Mouse (Mus musculus): ENCODE data around the gene Vmn1r42. TPM values are rescaled to one million over a fixed set of nuclear protein-coding genes. Genes with fewer than 3 reads are reported as not detected.
"Not testable (repeated sequence)": the region's sequence is repeated elsewhere in the genome, so short reads cannot be mapped to it uniquely, and the experiment has no call there.

Vmn1r42 gene
- polyA plus RNA-seq (2015; fragmentation: Nextera tagmentation; extraction: Ambion mirVana), result not detected in 2 replicates

DNA sequence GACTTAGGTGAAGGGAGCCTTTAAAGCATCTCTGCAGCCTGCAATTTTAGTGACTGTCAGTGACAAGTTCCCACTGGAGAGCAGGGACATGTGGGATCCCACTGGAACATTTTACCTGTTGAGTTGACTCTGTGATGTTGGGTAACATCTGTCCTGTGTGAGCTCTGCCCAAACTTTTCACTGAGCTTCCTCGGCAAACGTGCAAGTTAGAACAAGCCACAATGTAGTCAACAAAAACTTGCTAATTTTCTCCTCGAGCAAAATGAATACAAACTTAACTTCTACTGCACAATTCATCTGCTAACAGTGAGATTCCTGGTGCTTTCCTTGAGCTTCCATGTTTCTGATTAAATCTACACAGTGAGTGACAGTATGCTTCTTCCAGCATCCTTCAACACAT, at the start of gene Vmn1r42, which contains the start of gene Vmn1r43:
TSS of gene Vmn1r42 (minus strand) at position 101 of the 400 bp plus-strand sequence.
TSS of gene Vmn1r43 (minus strand) at position 101 of the 400 bp plus-strand sequence.
- not testable (repeated sequence) for H3K27ac ChIP-seq; H3K27me3 ChIP-seq; ATAC-seq (replicated peaks; ENCODE audit: low FRiP score); H3K4me3 ChIP-seq (replicated peaks); H3K9ac ChIP-seq; H3K9me3 ChIP-seq (replicated peaks); H3K4me1 ChIP-seq; H3K4me2 ChIP-seq; H3K36me3 ChIP-seq
- 71% methylated on average over 3 of the region's 3 CpGs for WGBS

DNA sequence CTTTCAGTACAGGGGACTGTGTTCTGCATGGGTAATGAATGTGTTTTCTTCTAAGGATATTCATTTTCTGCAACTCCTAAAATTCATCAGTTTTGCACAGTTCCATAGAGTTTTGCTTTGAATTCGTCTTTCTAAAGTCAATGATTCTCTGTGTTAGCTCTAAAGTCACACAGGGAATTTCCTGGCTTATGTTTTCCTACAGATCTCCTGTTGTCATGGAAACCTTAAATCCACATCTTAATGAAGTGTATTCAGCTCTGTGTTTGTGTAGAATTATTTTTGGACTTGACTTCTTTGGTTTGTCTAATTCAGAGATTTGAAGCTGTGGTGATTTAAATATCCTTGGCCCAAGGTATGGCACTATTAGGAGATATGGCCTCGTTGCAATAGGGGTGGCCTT, 7.6 kb upstream of the Vmn1r42 start:
- Histone ChIP-seq H3K4me1 (no peaks in the 10 kb centered on the region), H3K36me3 (no peaks in the 10 kb centered on the region), H3K27ac (no peak overlapping the region), H3K4me3 (replicated peaks) (no peak overlapping the region), H3K4me2 (no peak overlapping the region), H3K9me3 (replicated peaks) (no peaks in the 10 kb centered on the region), H3K27me3 (no peaks in the 10 kb centered on the region), H3K9ac (no peak overlapping the region)
- no peak for ATAC-seq (replicated peaks; ENCODE audit: low FRiP score)
- 68% methylated on average over 2 of the region's 2 CpGs for WGBS

DNA sequence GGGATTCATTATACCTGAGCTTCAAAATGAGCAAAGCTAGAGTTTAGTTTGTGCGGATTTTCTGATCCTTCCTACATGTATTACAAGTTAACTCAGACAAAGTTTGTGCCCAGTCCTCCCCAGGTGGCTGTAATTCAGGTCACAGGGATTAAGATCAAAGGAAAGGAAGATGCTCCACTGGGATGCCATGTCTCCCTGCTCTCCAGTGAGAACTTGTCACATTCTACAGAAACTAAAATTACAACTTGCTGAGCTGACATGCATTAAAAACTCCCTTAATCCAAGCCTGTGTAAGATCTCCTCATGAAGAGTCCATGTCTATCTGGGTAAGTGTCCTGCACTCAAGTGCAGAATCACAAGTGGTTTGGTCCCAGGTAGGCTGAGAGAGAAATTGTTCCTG, 7.1 kb upstream of the Vmn1r42 start, which contains the start of gene Vmn1r44:
TSS of gene Vmn1r44 (plus strand) at position 301 of the 400 bp plus-strand sequence.
- Histone ChIP-seq H3K27ac (no peak within 1 kb of the TSS), H3K9me3 (replicated peaks) (no peaks in the 10 kb centered on the region), H3K9ac (no peak within 1 kb of the TSS), H3K4me1 (no peaks in the 10 kb centered on the region), H3K4me2 (no peak within 1 kb of the TSS), H3K27me3 (no peaks in the 10 kb centered on the region), H3K36me3 (no peaks in the 10 kb centered on the region), H3K4me3 (replicated peaks) (no peak within 1 kb of the TSS)
- ATAC-seq (replicated peaks; ENCODE audit: low FRiP score), result no peak
- WGBS, result 81% methylated on average over 1 of the region's 1 CpGs

DNA sequence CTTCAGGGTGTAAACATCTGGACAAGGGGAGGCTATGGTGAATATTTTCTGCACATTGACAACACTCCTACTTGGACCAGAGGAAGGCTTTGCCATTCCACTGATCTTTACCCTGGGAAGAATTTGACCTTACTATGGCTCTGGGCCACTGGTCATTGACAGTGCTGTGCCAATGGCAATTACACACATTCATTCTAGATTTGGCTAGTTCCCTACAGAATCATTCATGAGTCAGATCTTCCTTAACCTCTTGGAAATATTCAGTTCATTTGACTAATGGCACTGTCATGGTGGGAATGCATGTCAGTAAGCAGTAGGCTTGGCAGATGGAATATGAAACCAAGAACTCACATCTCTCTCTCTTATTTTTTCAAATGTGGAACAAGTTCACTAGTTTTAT, 4.7 kb upstream of the Vmn1r42 start:
- no peak for ATAC-seq (replicated peaks; ENCODE audit: low FRiP score)
- Histone ChIP-seq H3K27me3 (no peaks in the 10 kb centered on the region), H3K9me3 (replicated peaks) (no peaks in the 10 kb centered on the region), H3K4me1 (no peaks in the 10 kb centered on the region), H3K27ac (no peak overlapping the region), H3K4me3 (replicated peaks) (no peak overlapping the region), H3K36me3 (no peaks in the 10 kb centered on the region), H3K9ac (no peak overlapping the region), H3K4me2 (no peak overlapping the region)

DNA sequence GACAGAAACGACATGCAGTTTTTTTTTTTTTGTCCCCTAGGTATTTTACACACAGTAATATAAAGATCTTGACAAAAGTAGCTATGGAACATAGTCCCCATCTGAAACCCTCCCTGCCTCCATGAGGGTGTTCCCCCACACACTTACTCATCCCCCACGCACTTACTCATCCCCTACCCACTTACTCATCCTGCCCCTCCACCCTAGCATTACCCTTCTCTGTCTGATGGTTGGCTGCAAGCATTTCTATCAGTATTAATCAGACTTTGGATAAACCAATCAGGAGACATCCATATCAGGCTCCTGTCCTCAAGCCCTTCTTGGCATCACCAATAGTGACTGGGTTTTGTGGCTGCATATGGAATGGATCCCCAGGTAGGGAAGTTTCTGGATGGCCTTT, 750 bp upstream of the Vmn1r42 start:
- Histone ChIP-seq H3K27ac (no peak overlapping the region), H3K9ac (no peak overlapping the region), H3K4me2 (no peak overlapping the region), H3K9me3 (replicated peaks) (no peaks in the 10 kb centered on the region), H3K4me1 (no peaks in the 10 kb centered on the region), H3K27me3 (no peaks in the 10 kb centered on the region), H3K36me3 (no peaks in the 10 kb centered on the region), H3K4me3 (replicated peaks) (no peak overlapping the region)
- ATAC-seq (replicated peaks; ENCODE audit: low FRiP score), result no peak
- WGBS, result 73% methylated on average over 2 of the region's 2 CpGs

DNA sequence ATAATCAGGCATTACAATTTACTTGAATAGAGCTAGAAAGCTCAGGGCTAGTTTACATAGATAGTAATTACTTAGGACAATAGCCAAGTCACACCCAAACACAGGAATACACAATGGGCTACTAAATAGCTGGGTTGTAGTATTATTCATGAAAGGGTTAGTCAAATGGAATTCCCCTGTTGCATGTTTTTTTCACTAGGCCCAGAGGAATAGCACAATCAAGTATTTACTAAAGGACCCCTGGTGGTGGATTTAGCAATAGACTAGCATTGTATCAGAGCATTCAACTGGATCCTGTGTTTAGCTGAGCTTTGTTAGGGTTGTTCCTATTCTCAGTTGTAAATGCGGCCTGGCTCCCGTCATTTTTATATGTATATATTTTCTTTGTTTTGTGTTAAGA, 8.2 kb downstream of the Vmn1r42 start:
- no peak overlapping the region for H3K4me3 ChIP-seq (replicated peaks)
- H3K4me1 ChIP-seq, result no peaks in the 10 kb centered on the region
- H3K27me3 ChIP-seq, result no peaks in the 10 kb centered on the region
- H3K4me2 ChIP-seq, result no peak overlapping the region
- ATAC-seq (replicated peaks; ENCODE audit: low FRiP score), result no peak
- no peak overlapping the region for H3K27ac ChIP-seq
- 96% methylated on average over 2 of the region's 2 CpGs for WGBS
- H3K36me3 ChIP-seq, result no peaks in the 10 kb centered on the region
- H3K9ac ChIP-seq, result no peak overlapping the region
- peaks cover 4% of the 10 kb centered on the region; the same call in 1 of the 2 replicates for H3K9me3 ChIP-seq (replicated peaks)

DNA sequence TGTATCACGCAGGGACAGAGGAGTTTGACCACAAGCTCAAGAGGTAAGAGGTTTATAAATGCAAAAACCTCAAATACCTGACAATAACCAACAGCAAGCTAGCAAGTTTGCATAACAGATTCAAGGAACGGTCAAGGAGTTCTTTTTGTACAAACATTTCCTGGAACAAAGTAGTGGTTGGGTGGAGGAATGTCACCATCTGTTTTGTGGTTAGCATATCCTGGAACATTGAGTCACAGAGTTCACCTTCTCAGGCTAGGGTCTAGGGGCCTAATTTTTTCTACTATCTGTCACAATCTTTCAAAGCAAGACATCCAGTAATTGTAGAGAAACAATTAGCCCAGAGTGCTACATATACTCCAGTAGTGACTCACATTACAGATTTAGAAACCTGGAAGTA, 8.9 kb downstream of the Vmn1r42 start:
- peaks cover 4% of the 10 kb centered on the region; the same call in 1 of the 2 replicates for H3K9me3 ChIP-seq (replicated peaks)
- H3K36me3 ChIP-seq, result no peaks in the 10 kb centered on the region
- H3K4me1 ChIP-seq, result no peaks in the 10 kb centered on the region
- no peak overlapping the region for H3K27ac ChIP-seq
- no peak for ATAC-seq (replicated peaks; ENCODE audit: low FRiP score)
- 84% methylated on average over 2 of the region's 2 CpGs for WGBS
- no peak overlapping the region for H3K4me3 ChIP-seq (replicated peaks)
- H3K4me2 ChIP-seq, result no peak overlapping the region
- H3K9ac ChIP-seq, result no peak overlapping the region
- no peaks in the 10 kb centered on the region for H3K27me3 ChIP-seq

DNA sequence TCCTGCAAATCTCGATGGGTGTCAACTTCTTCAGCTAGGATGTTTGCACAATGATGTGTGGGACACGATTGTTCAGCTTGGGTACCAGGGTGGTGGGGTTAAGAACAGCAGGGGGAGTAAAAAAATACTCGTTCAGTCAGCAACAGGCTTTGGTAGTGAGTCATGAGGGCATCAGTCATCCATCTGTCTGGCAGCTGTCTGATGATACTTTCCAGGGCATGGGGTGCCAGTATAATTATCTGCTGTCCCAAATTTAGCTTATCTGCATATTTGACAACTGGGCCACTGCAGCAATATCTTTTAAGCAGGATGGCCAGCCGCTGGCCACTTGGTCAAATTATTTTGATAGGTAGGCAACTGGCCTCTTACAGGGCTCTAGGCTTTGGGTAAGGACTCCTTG, 12.4 kb downstream of the Vmn1r42 start:
- no peaks in the 10 kb centered on the region for H3K4me1 ChIP-seq
- H3K4me2 ChIP-seq, result no peak overlapping the region
- no peak for ATAC-seq (replicated peaks; ENCODE audit: low FRiP score)
- no peak overlapping the region for H3K27ac ChIP-seq
- H3K4me3 ChIP-seq (replicated peaks), result no peak overlapping the region
- peaks cover 4% of the 10 kb centered on the region; the same call in 1 of the 2 replicates for H3K9me3 ChIP-seq (replicated peaks)
- no peaks in the 10 kb centered on the region for H3K27me3 ChIP-seq
- H3K36me3 ChIP-seq, result no peaks in the 10 kb centered on the region
- WGBS, result 76% methylated on average over 4 of the region's 4 CpGs
- H3K9ac ChIP-seq, result no peak overlapping the region

DNA sequence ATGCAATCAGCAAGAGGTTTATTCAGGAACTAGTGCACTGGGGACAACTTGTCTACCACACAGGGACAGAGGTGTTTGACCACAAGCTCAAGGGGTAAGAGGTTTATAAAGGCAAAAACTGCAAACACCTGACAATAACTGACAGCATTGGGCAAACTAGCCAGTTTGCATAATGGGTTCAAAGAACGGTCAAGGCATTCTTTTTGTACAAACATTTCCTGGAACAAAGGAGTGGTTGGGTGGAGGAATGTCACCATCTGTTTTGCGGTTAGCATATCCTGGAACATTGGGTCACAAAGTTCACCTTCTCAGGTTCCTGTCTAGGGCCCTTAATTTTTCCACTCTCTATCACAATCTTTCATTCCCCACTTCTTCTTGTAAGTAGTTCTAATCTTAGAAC, 16.4 kb downstream of the Vmn1r42 start:
- H3K4me2 ChIP-seq, result no peak overlapping the region
- H3K36me3 ChIP-seq, result no peaks in the 10 kb centered on the region
- no peak overlapping the region for H3K4me3 ChIP-seq (replicated peaks)
- ATAC-seq (replicated peaks; ENCODE audit: low FRiP score), result no peak
- no peaks in the 10 kb centered on the region for H3K4me1 ChIP-seq
- H3K9me3 ChIP-seq (replicated peaks), result 0 out of 2 replicates have a peak, but pooled peaks cover 5% of the 10 kb centered on the region
- H3K27me3 ChIP-seq, result no peaks in the 10 kb centered on the region
- H3K27ac ChIP-seq, result no peak overlapping the region
- H3K9ac ChIP-seq, result no peak overlapping the region
- WGBS, result 86% methylated on average over 2 of the region's 2 CpGs

DNA sequence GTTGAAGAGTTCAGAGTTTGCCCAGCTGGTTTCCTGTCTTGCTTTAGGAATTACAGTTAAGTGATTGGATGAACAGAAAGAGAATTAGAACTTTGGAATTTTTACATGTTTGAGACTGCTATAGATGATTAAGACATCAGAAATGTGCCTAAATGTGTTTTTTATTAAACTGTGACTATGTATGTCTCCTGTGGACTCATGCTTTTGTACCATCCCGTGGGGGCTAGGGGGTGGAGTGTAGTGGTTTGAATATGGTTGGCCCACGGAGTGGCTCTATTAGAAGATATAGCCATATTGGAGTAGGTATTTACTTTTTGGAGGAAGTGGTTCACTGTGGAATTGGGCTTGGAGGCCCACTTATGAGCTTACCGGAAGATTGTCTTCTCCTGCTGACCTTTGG, 18.7 kb downstream of the Vmn1r42 start:
- ATAC-seq (replicated peaks; ENCODE audit: low FRiP score), result no peak
- 81% methylated on average over 3 of the region's 3 CpGs for WGBS
- no peak overlapping the region for H3K27ac ChIP-seq
- no peaks in the 10 kb centered on the region for H3K36me3 ChIP-seq
- H3K9me3 ChIP-seq (replicated peaks), result 0 out of 2 replicates have a peak, but pooled peaks cover 5% of the 10 kb centered on the region
- no peak overlapping the region for H3K4me3 ChIP-seq (replicated peaks)
- H3K4me1 ChIP-seq, result no peaks in the 10 kb centered on the region
- H3K9ac ChIP-seq, result no peak overlapping the region
- no peak overlapping the region for H3K4me2 ChIP-seq
- no peaks in the 10 kb centered on the region for H3K27me3 ChIP-seq

Other genes starting within 250 kb of the Vmn1r42 start
- 17.4 and 17.7 TPM in 2 replicates for gene Txnrd3, start 232.4 kb downstream of the Vmn1r42 start, polyA plus RNA-seq (2015; fragmentation: Nextera tagmentation; extraction: Ambion mirVana)
- not detected in 2 replicates for gene Vmn1r40, start 168.9 kb downstream of the Vmn1r42 start, polyA plus RNA-seq (2015; fragmentation: Nextera tagmentation; extraction: Ambion mirVana)
- gene Vmn1r41, start 135.6 kb downstream of the Vmn1r42 start, polyA plus RNA-seq (2015; fragmentation: Nextera tagmentation; extraction: Ambion mirVana), result not detected in 2 replicates
- not detected in 2 replicates for gene Vmn1r43, start within 50 bp of the Vmn1r42 start, polyA plus RNA-seq (2015; fragmentation: Nextera tagmentation; extraction: Ambion mirVana)
- gene Vmn1r44, start 7.2 kb upstream of the Vmn1r42 start, polyA plus RNA-seq (2015; fragmentation: Nextera tagmentation; extraction: Ambion mirVana), result not detected in 2 replicates
- gene Vmn1r45, start 64.2 kb upstream of the Vmn1r42 start, polyA plus RNA-seq (2015; fragmentation: Nextera tagmentation; extraction: Ambion mirVana), result not detected in 2 replicates
- gene Vmn1r46, start 92.9 kb upstream of the Vmn1r42 start, polyA plus RNA-seq (2015; fragmentation: Nextera tagmentation; extraction: Ambion mirVana), result not detected in 2 replicates
- gene Vmn1r47, start 139.7 kb upstream of the Vmn1r42 start, polyA plus RNA-seq (2015; fragmentation: Nextera tagmentation; extraction: Ambion mirVana), result not detected in 2 replicates
- gene Vmn1r48, start 160.4 kb upstream of the Vmn1r42 start, polyA plus RNA-seq (2015; fragmentation: Nextera tagmentation; extraction: Ambion mirVana), result not detected in 2 replicates
- not detected in 2 replicates for gene Vmn1r49, start 202.1 kb upstream of the Vmn1r42 start, polyA plus RNA-seq (2015; fragmentation: Nextera tagmentation; extraction: Ambion mirVana)
- not detected in 2 replicates for gene Vmn1r50, start 225.0 kb upstream of the Vmn1r42 start, polyA plus RNA-seq (2015; fragmentation: Nextera tagmentation; extraction: Ambion mirVana)
- not detected in 2 replicates for gene Vmn1r51, start 246.2 kb upstream of the Vmn1r42 start, polyA plus RNA-seq (2015; fragmentation: Nextera tagmentation; extraction: Ambion mirVana)

All from kidney, embryonic 15.5 days (tissue).